Mouse (Mus musculus): ENCODE results near the gene Stxbp1. TPM values are rescaled to one million over a fixed set of nuclear protein-coding genes. Genes with fewer than 3 reads are reported as not detected.
A peak's percentile ranks its signal among the peaks of the same experiment; 100 is the strongest.

Stxbp1 gene
- polyA plus RNA-seq, 2 experiments from 2014 or later: 2.4 to 2.9 TPM

DNA sequence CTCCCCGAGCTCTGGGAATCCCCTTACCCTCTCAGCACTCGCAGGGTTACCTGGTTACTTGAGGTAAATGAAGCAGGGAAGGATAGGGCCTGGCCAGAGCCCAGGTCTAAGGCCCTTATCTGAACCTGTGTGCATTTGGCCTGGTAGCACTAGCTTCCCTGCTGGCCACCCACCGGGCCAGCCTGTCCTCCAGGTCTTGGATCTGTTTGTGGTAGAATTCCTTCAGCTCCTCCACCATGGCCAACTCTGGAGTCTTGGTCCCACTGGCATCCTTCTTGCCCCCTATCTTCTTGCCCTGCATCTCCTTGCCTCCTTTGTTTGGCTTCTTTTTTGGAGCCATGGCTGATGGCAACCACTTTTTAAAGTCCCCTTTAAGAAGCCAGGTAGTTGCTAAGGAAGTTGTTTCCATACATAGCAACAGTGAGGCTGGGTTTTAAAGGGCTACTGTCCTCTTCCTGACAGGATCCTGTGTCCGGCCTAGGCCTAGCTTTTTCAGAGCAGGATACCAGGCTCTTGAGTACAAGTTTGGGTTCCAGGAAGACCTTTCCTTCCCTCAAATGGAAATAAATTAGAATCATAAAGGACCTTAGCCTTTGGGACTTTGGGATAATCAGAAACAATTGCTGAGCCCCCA lies 62.9 kb downstream of the Stxbp1 start, which contains the start of gene Cfap157:
Gene Cfap157 (minus strand): TSS at position 381 of the 634 bp plus-strand sequence.
- no peak for ATAC-seq

DNA sequence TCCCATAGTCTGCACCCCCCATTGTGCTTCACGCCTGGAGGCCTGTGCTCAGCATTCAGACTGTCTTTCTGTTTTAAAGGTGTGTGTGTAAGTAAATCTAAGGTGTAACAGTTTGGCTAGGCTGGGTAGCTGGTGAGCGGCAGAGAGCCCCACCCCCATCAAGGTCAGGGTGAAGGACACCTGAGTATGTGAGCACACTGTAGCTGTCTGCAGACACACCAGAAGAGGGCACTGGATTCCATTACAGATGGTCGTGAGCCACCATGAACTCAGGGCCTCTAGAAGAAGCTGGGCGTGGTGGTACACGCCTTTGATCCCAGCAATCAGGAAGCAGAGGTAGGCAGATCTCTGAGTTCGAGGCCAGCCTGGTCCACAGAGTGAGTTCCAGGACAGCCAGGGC lies 65.3 kb downstream of the Stxbp1 start:
- no peak for ATAC-seq

DNA sequence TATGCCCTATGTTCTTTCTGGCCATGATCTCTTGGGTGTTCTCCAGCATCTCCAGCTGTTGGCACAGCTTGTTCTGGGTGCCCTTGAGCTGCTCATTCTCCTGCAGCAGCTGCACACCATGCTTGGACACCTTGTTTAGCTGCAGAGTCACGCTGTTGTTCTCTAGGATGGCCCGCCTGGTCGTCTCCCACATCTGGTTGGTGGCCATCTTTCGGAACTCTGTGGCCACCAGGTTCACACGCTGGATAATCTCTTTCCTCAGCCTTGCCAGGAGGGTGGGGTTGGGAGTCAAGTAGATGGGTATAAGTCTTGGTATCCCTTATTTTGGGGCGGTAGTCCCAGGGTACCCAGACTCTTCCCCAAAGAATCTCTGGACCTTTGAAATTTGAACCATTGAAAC lies 67.3 kb downstream of the Stxbp1 start:
- ATAC-seq: no peak

DNA sequence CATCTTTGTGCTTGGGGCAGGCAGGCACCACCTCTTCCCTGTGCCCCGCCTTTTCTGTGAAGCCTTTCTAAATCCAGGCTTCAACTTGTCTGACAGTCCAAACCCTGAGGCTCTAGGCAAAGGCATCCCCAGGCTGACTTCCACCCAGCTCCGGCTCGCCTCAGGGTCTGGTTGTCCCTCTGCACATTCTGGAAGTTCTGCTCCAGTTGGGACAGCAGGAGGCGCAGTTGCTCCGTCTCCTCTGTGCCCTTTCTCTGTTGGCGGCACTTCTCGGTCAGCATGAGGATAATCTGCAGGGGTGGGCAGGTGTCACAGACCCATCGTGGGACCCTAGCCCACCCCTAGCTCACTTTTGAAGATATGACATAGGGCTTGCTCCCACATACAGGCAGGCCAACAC lies 67.9 kb downstream of the Stxbp1 start:
- ATAC-seq: no peak

DNA sequence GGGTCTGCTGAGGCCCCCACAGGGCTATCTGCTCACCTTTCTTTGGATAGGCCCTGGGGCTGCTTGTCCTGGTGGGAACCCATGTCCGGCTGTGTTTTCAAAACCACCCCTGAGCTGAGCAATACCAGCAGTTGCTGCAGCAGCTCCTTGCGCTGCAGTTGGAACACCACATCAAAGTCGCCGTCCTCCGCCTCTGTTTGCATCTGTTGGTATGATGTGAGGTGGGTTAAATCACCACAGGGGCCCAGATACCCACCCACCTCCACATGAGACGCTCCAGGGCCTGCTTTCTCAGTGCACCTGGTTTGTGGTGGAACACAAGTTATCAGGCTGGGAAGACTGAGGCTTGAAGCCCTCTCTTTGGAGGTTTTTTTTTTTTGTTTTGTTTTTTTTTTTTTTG lies 69.0 kb downstream of the Stxbp1 start:
- no peak for ATAC-seq

DNA sequence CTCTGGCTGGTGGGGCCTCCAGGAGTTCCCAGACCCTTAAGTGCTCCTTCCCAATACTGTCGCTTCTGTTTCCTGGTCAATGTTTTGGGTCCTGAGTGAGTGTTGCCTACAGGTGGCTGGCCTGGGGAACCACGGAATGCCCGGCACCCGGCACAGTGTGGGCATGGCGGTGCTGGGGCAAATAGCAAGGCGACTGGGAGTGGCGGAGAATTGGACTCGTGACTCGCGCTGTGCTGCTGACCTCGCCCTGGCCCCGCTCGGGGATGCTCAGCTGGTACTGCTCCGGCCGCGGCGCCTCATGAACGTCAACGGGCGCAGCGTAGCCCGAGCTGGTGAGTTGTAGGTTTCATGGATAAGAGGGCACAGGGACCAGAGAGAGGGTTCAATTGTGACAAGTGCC lies 70.9 kb downstream of the Stxbp1 start:
- no peak for ATAC-seq

DNA sequence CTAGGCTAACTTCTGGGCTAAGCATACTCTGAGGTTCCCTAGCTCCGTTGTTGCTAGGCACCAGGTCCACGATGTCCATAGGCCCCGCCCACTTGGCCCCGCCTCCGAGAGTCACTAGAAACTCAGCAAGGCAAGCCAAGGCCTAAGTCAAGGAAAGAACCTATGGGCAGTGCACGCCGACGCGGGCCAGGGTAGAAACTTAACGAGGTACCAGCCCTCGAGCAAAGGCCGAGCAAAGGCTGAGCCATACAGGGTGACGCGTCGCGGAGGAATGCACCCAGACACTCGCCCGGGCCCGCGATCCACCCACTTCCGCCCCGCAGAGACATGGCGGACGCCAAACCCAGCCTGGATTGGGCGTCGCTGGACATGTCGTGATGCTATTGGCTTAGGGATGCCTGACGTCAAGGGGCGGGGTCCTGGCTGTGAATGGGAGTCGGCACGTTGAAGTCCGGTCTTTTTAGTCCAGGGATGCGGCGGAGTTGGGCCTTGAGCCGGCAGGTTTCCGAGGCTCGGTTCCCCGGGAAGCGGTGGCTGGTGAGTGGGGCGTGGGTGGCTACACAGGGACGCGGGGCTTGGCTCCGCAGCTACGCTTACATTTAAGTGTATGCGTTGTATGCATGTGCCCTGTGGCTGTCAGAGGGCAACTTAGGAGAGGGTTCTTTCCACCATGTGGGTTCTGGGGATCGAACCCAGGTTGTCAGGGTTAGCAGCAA lies 71.5 kb downstream of the Stxbp1 start, which contains the start of the genes Ttc16 and Ptrh1:
Gene Ttc16 (minus strand): TSS at position 275 of the 716 bp plus-strand sequence.
Gene Ptrh1 (plus strand): TSS at position 428 of the 716 bp plus-strand sequence.
- peak; percentile 94 for ATAC-seq

DNA sequence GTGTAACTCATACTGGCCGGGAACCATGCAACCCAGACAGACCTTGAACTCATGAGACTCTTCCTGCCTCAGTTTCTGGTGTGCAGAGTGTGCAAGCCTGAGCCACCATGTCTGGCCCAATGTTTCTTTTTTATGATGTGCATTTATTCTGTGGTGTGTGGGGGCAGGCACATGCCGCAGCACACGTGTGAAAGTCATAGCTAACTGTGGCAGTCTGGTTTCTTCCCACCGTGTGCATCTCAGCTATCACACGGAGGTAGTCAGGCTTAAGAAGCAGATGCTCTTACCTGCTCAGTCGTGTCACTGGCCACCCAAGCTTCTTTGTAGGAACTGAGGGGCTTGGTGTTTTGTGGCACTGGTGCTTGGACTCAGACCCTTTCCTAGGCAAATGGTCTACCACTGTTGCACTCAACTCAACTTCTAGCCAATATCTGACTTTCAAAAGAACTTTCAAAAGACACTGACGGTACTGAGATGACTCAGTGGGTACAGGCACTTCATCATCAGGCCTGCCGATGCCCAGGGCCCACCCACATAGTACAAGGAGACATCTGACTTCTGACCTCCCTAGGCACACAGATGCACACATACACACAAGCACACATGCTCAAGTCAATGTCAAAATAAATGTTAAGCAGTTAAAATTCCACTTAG lies 74.3 kb downstream of the Stxbp1 start:
- no peak for ATAC-seq

DNA sequence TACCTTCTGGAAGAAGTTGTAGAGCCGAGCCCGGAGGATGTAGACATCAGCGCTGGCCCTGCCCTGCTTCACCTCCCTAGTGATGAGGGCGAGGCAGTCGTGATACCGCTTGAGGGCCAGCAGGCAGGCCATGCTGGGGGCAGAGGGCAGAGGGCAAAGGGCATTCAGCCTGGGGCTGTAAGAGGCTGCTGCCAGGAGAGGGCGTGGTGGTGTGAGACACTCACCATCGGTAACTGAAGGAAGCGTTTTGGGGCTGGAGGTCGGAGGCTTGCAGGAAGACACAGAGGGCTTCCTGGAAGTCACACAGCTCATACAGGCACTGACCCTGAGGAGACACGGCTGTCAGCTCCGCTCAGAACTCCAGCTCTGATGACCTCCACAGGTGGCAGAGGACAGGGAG lies 75.2 kb downstream of the Stxbp1 start:
- ATAC-seq: no peak

DNA sequence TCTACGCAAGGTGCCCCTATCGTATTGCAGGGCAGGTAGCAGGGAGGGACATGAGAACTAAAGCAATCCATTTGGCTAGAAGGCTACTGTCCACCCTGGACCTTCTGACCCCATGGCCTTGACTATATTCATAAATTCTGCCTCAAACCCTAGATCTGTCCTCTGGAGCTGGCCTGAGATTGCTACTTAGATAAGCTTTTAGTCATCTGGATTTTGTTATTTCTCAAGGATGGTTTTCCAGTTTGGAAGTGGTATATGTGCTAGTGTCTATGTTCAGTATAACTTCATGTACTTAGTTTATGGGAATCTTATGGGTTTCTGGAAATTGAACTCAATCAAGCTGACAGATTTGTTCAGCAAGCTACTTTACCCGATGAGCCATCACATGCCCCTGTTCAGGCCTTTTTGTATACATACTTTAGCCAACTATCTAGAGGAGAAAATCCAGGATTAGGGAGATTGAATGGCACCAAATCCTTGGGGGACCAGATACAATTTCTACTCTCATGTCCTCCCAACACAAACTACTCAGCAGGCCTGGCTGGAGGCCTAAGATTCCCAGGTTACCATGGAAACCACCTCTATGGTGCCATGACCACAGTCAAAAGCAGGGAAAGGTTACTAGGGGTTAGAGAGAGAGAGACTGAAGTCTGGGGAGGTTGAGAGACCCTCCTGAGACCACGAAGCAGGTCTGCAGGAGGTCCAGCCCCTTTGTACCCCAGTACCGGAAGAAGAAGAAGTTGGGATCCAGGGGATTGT lies 77.5 kb downstream of the Stxbp1 start:
- no peak for ATAC-seq

DNA sequence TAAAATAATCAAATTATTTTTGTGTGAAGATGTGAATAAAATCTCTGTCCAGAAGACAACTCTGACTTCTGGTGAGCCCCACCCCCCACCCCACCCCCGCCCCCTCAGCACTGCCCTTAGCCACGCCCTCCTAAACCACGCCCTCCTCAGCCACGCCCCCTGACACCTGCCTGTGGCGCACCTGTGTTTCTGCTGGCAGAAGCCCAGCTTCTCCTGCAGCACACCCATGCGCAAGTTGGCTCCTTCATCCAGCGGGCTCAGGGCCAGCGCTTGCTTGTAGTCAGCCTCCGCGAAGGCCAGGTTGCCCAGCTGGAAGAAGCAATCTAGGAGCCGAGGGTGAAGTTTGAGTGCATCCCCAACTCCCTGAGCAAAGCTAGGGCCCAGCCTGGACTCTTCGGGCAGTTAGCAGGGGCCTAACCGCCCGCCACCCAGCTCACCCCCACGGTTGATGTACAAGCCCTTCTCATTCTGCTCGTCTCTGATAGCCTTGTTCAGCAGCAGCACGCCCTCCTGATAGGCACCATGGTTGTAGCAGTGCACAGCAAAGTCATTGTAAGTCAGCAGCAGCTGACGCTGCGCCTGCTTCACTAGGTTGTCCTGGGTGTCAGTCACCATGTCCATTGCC lies 78.3 kb downstream of the Stxbp1 start:
- ATAC-seq: no peak

DNA sequence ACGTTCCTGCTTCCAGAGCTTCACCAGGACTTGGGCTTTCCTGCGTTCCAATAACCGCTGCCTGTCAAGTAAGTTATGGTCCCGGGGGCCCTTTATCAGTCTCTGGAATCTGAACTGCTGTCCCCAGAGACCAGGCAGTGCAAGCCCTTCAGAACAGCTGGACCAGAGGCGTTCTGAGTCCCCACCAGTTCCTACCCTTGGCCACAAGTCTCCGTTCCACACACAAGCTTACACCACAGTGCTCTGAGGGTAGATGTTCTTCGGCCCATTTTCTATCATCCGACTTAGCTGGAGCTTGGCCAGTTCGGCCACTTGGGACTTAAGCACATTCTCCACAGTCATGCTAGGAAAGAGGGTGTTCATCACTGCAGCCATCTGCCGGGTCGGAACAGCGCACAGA lies 79.8 kb downstream of the Stxbp1 start:
- ATAC-seq: no peak

DNA sequence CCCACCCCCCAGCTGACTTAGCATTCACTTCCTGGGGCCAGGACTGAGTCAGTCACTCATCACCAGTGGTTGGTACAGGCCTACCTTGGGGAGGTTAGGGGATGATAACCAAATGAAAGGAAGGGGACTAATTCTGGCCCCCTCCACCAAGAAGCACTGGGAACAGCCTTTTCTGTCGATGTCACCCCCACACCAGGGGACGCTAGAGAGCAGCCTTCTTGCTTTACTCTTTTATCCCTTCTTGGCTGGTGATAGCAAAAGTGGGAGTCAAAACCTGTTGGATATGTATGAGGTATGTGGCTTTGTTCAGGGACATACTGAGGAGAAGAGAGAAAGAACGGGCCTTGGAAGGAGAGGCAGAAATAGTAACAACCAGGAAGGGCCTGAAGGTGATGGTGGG lies 83.7 kb downstream of the Stxbp1 start:
- ATAC-seq: no peak

DNA sequence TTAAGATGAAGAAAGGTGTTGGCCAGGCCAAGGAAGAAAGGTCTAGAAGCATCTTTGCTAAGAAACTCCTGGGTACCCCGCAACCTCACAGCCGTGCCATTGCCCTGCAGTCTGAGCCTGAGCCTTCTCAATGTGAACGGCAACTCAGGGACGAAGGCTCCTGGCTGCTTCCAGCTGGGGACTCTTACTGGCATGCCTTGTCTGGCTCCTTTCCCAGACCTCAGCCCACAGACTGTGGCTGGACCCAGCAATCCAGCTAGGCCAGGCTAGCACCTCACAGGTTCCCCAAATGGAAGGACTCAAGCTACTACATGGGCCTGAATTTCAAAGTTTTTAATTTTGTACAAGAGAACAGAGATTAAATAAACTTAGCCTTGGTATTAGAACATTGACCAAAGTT lies 85.2 kb downstream of the Stxbp1 start:
- no peak for ATAC-seq

DNA sequence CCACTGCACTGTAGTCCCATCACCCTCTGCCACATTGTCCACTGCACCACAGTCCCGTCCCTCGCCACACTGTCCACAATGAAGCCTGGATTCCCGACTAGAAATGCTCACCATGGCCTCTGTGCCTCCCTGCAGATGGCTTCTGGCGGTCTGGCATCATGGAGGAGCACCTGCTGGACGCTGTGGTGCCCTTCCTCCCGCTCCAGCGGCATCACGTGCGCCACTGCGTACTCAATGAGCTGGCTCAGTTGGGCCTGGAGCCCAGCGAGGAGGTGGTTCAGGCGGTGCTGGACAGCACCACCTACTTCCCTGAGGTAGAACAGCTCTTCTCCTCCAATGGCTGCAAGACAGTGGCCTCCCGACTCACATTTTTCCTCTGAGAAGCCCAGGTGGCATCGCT lies 85.7 kb downstream of the Stxbp1 start:
- no peak for ATAC-seq

DNA sequence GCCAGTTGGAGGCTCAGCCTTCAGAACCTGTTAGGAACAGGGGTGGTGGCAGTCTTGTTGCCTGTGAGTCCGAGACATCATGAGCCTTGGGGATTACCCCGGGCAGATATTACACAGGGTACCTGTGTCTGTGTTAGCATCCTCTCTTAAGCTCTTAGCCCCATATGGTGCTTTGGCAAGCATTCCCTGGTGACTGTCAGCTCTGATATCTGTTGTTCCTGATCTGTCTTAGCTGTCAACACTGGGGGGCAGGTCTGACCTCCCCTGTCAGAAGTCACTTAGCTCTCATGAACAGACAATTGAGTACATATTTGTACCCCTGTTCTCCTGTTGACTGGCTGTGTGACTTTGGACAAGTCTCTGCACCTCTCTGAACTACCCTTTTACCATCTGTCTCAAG lies 88.0 kb downstream of the Stxbp1 start:
- ATAC-seq: no peak

DNA sequence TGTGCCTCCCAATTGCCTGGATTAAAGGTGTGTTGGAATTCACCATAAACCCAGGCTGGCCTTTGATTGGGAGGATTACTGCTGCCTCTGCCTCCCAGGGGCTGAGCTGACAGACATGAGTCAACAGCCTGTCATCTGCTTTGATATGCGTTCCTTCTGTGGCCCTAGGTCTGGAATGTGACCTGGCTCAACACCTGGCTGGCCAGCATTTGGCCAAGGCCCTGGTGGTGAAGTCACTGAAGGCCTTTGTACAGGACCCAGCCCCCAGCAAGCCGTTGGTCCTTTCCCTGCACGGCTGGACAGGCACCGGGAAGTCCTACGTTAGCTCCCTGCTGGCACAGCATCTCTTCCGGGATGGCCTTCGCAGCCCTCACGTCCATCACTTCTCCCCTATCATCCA lies 88.5 kb downstream of the Stxbp1 start:
- ATAC-seq: no peak

DNA sequence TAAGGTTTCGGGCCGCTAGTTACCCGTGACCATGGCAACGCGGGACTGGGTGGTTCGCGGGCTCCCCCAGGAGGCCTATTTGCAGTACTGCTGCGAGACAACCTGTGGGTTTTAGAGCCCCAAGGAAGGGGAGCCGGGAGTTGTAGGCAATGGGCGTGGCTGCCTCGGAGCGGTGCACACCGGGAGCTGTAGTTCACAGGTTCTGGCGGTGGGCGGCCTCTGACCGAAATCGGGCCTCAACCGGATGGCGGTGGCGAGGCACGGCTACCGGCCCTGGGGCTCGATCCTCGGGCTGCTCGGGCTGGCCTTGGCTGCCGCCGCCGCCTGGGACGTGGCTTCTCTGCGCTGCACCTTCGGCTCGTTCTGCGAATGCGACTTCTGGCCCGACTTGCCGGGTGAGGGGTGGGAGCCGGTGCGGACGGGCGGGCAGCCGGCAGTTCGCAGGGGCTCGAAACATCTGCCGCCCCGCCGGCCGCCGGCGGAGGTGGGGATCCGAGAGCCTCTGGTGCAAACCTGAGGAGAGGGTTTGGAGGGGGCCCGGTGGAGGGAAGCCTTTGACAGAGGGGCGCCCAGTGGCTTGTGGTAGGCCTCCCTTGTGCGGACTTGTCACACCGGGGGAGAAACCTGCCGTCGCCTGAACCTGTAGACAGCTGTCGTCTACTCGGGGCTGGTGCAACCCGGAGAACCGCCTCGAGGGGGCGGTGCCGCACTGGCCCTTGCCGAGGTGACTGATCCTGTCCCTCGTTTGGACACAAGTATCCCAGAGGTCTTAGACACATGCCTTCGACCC lies 89.8 kb downstream of the Stxbp1 start, which contains the start of gene Tor2a:
Gene Tor2a (plus strand): TSS at position 179 of the 790 bp plus-strand sequence.
- peak; percentile 98 for ATAC-seq

DNA sequence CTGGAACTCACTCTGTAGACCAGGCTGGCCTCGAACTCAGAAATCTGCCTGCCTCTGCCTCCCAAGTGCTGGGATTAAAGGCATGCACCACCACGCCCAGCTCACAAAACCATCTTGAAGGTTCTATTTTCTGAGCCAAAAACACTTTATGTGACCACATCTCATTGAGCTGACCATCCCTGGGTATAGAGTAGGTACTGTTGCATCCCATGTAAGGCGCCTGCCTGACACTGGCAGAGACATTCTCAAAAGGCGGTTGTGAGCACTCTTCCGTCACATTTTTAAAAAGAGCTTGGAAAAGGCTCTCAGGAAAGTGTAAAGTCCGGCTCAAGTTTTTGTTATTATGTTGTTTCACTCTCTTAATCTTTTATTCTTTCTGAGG lies 90.4 kb downstream of the Stxbp1 start:
- no peak for ATAC-seq

DNA sequence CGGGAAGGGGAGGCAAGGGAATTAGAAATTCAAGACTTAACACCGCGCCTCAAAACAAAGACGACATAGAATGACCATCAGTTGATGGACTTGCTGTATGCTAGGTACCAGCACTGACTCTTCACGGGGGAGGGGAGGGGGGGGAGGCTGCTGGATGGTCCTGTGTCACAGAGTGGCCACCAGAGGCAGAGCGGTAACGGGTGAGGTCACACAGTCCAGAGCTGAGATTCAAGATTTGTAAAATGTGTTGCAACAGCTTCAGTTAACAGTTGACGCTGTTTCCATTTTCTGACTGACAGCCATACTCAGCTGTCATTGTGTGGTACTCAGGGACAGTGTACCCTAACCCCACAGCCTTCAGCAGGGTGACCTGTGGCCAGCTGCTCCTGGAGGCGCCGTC lies 94.9 kb downstream of the Stxbp1 start:
- ATAC-seq: no peak

DNA sequence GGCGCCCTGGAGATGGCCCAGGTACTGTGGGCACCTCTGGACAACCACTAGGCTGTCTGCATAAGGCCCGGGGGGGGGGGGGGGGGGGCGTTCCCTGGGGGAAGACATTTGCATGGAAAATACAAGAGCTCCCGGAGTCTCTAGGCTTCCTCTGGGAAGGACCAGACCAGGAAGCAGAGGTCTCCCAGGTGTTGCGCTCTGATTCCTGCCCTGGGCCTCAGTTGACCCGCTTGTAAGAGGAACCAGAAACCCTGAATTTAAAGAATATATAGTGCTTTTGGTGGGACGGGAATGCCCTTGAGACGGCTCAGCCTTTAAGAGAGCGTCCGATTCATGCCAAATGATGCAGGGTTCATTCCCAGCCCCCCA lies 95.4 kb downstream of the Stxbp1 start:
- no peak for ATAC-seq

Measured in activated CD4-positive, CD25-positive, alpha-beta regulatory T cell, adult 4 months (primary cell).